Mouse (Mus musculus) limb, embryonic 12.5 days (tissue): ENCODE results near the gene Filip1. TPM values are rescaled to one million over a fixed set of nuclear protein-coding genes. Genes with fewer than 3 reads are reported as not detected.

Experiments
- ATAC-seq: fragments of 200-750 bp; cut with Nextera tagmentation; 2 replicates; pipeline ENCODE4 v1.8.0; 2017; ENCODE audit warnings: low read depth, moderate TSS enrichment; ENCODE audit not compliant: insufficient number of reproducible peaks, insufficient read depth, low FRiP score, low TSS enrichment
- H3K27ac ChIP-seq: fragments of 300-500 bp; sonication (generic); 2 replicates; pipeline ENCODE4 v1.5.1; 2016; ENCODE audit warnings: mild to moderate bottlenecking, moderate library complexity
- H3K27me3 ChIP-seq: fragments of 300-500 bp; sonication (generic); 2 replicates; pipeline ENCODE4 v1.6.1; 2016; ENCODE audit warnings: mild to moderate bottlenecking, moderate library complexity
- H3K36me3 ChIP-seq: fragments of 300-500 bp; sonication (generic); 2 replicates; pipeline ENCODE4 v1.6.1; 2016; ENCODE audit warnings: mild to moderate bottlenecking, moderate library complexity
- H3K4me1 ChIP-seq: fragments of 300-500 bp; sonication (generic); replicated peaks from 2 replicates; pipeline ENCODE4 v1.6.1; 2016
- H3K4me2 ChIP-seq: fragments of 300-500 bp; sonication (generic); 2 replicates; pipeline ENCODE4 v1.6.1; 2016; ENCODE audit warnings: mild to moderate bottlenecking, moderate library complexity
- H3K4me3 ChIP-seq: fragments of 300-500 bp; sonication (generic); replicated peaks from 2 replicates; pipeline ENCODE4 v1.5.1; 2016; ENCODE audit warnings: mild to moderate bottlenecking
- H3K9ac ChIP-seq: fragments of 300-500 bp; sonication (generic); replicated peaks from 2 replicates; pipeline ENCODE4 v1.6.1; 2016; ENCODE audit warnings: mild to moderate bottlenecking, moderate library complexity
- H3K9me3 ChIP-seq: fragments of 300-500 bp; sonication (generic); 2 replicates; pipeline ENCODE4 v1.6.1; 2016; ENCODE audit warnings: mild to moderate bottlenecking, moderate library complexity
- WGBS: fragments of 180-500 bp; shearing (Covaris S2); methylation state at CpG from one replicate; pipeline ENCODE4 v1.1.7; 2016; 5-methylcytosine and 5-hydroxymethylcytosine counted together
- polyA plus RNA-seq: library from polyadenylated mRNA; unstranded; fragments of >200 nt; fragmentation: Nextera tagmentation; extraction: Ambion mirVana; gene quantifications from 2 replicates; pipeline ENCODE4 v1.2.1, GENCODE M21; 2016

Filip1 gene
- polyA plus RNA-seq, 1 experiment from 2014 or later: 1.6 TPM

GRCm38 (mm10) chr9:79979274-79979673 lies 33.4 kb downstream of the Filip1 start:
- no peaks in the 10 kb centered on the region for H3K9me3 ChIP-seq
- H3K4me2 ChIP-seq: no peak overlapping the region
- H3K4me1 ChIP-seq: peaks cover 16% of the 10 kb centered on the region
- no peak for ATAC-seq
- 90% methylated on average over 2 of the region's 2 CpGs for WGBS
- no peak overlapping the region for H3K4me3 ChIP-seq
- H3K27ac ChIP-seq: no peak overlapping the region
- no peaks in the 10 kb centered on the region for H3K27me3 ChIP-seq
- no peak overlapping the region for H3K9ac ChIP-seq
- no peaks in the 10 kb centered on the region for H3K36me3 ChIP-seq

GRCm38 (mm10) chr9:79978228-79979024 lies 34.2 kb downstream of the Filip1 start:
- H3K9me3 ChIP-seq: no peaks in the 10 kb centered on the region
- ATAC-seq: no peak
- WGBS: 61% methylated on average over 12 of the region's 12 CpGs
- H3K4me3 ChIP-seq: no peak overlapping the region
- no peak overlapping the region for H3K9ac ChIP-seq
- no peaks in the 10 kb centered on the region for H3K27me3 ChIP-seq
- H3K4me1 ChIP-seq: peaks cover 16% of the 10 kb centered on the region
- no peak overlapping the region for H3K27ac ChIP-seq
- no peaks in the 10 kb centered on the region for H3K36me3 ChIP-seq
- H3K4me2 ChIP-seq: peak overlapping the region; percentile 56

GRCm38 (mm10) chr9:79977549-79977971 lies 35.1 kb downstream of the Filip1 start:
- peak overlapping the region; percentile 44 for H3K9ac ChIP-seq
- H3K27me3 ChIP-seq: no peaks in the 10 kb centered on the region
- peak overlapping the region; percentile 32 for H3K4me3 ChIP-seq
- peak overlapping the region; percentile 72 for H3K27ac ChIP-seq
- 6% methylated on average over 13 of the region's 13 CpGs for WGBS
- H3K9me3 ChIP-seq: no peaks in the 10 kb centered on the region
- ATAC-seq: peak; percentile 81; the same call in 1 of the 2 replicates
- peaks cover 16% of the 10 kb centered on the region for H3K4me1 ChIP-seq
- peak overlapping the region; percentile 56 for H3K4me2 ChIP-seq
- no peaks in the 10 kb centered on the region for H3K36me3 ChIP-seq

GRCm38 (mm10) chr9:79976789-79977188 lies 35.9 kb downstream of the Filip1 start:
- H3K4me3 ChIP-seq: no peak overlapping the region
- no peak overlapping the region for H3K27ac ChIP-seq
- H3K36me3 ChIP-seq: no peaks in the 10 kb centered on the region
- H3K27me3 ChIP-seq: no peaks in the 10 kb centered on the region
- no peak for ATAC-seq
- no peak overlapping the region for H3K9ac ChIP-seq
- no peaks in the 10 kb centered on the region for H3K9me3 ChIP-seq
- 65% methylated on average over 8 of the region's 8 CpGs for WGBS
- peaks cover 16% of the 10 kb centered on the region for H3K4me1 ChIP-seq
- H3K4me2 ChIP-seq: peak overlapping the region; percentile 56; the same call in 1 of the 2 replicates

GRCm38 (mm10) chr9:79975121-79975520 lies 37.5 kb downstream of the Filip1 start:
- H3K9ac ChIP-seq: no peak overlapping the region
- no peaks in the 10 kb centered on the region for H3K36me3 ChIP-seq
- H3K4me3 ChIP-seq: no peak overlapping the region
- no peak overlapping the region for H3K4me2 ChIP-seq
- no peak overlapping the region for H3K27ac ChIP-seq
- 92% methylated on average over 5 of the region's 5 CpGs for WGBS
- no peak for ATAC-seq
- peaks cover 16% of the 10 kb centered on the region for H3K4me1 ChIP-seq
- H3K27me3 ChIP-seq: no peaks in the 10 kb centered on the region
- H3K9me3 ChIP-seq: no peaks in the 10 kb centered on the region

- WGBS: 93% methylated on average over 8 of the region's 8 CpGs
- H3K4me1 ChIP-seq: peaks cover 13% of the 10 kb centered on the region
Measured at GRCm38 (mm10) chr9:79973582-79973981, 39.1 kb downstream of the Filip1 start.

GRCm38 (mm10) chr9:79972705-79973104 lies 39.9 kb downstream of the Filip1 start:
- Histone ChIP-seq H3K4me2 (no peak overlapping the region), H3K9me3 (no peaks in the 10 kb centered on the region), H3K4me1 (peaks cover 5% of the 10 kb centered on the region), H3K4me3 (no peak overlapping the region), H3K27ac (no peak overlapping the region), H3K27me3 (no peaks in the 10 kb centered on the region), H3K36me3 (no peaks in the 10 kb centered on the region), H3K9ac (no peak overlapping the region)
- 67% methylated on average over 6 of the region's 6 CpGs for WGBS
- ATAC-seq: no peak

More at GRCm38 (mm10) chr9:79973582-79973981, 39.1 kb downstream of the Filip1 start:
- Histone ChIP-seq H3K9ac (no peak overlapping the region), H3K4me2 (no peak overlapping the region), H3K27ac (no peak overlapping the region), H3K36me3 (no peaks in the 10 kb centered on the region), H3K9me3 (no peaks in the 10 kb centered on the region), H3K4me3 (no peak overlapping the region), H3K27me3 (no peaks in the 10 kb centered on the region)
- ATAC-seq: no peak

- Histone ChIP-seq H3K27me3 (no peaks in the 10 kb centered on the region), H3K36me3 (no peaks in the 10 kb centered on the region), H3K4me3 (no peak overlapping the region), H3K9ac (no peak overlapping the region), H3K27ac (no peak overlapping the region), H3K9me3 (no peaks in the 10 kb centered on the region), H3K4me1 (no peaks in the 10 kb centered on the region), H3K4me2 (no peak overlapping the region)
- 77% methylated on average over 6 of the region's 6 CpGs for WGBS
- ATAC-seq: no peak
Measured at GRCm38 (mm10) chr9:79971619-79972018, 41.0 kb downstream of the Filip1 start.

- Histone ChIP-seq H3K36me3 (no peaks in the 10 kb centered on the region), H3K27me3 (no peaks in the 10 kb centered on the region), H3K27ac (no peak overlapping the region), H3K4me2 (no peak overlapping the region), H3K9me3 (no peaks in the 10 kb centered on the region), H3K9ac (no peak overlapping the region), H3K4me1 (no peaks in the 10 kb centered on the region), H3K4me3 (no peak overlapping the region)
- 62% methylated on average over 8 of the region's 8 CpGs for WGBS
- no peak for ATAC-seq
Measured at GRCm38 (mm10) chr9:79970659-79971118, 42.0 kb downstream of the Filip1 start.

GRCm38 (mm10) chr9:79969544-79969943 lies 43.1 kb downstream of the Filip1 start:
- no peaks in the 10 kb centered on the region for H3K36me3 ChIP-seq
- no peak overlapping the region for H3K4me2 ChIP-seq
- no peak overlapping the region for H3K9ac ChIP-seq
- H3K9me3 ChIP-seq: no peaks in the 10 kb centered on the region
- H3K4me3 ChIP-seq: no peak overlapping the region
- no peak overlapping the region for H3K27ac ChIP-seq
- no peaks in the 10 kb centered on the region for H3K27me3 ChIP-seq
- no peaks in the 10 kb centered on the region for H3K4me1 ChIP-seq
- WGBS: 80% methylated on average over 4 of the region's 4 CpGs
- ATAC-seq: no peak

- no peak overlapping the region for H3K4me3 ChIP-seq
- no peaks in the 10 kb centered on the region for H3K36me3 ChIP-seq
- no peak for ATAC-seq
- H3K27me3 ChIP-seq: no peaks in the 10 kb centered on the region
- H3K9ac ChIP-seq: no peak overlapping the region
- no peaks in the 10 kb centered on the region for H3K9me3 ChIP-seq
- WGBS: 67% methylated on average over 12 of the region's 12 CpGs
- no peak overlapping the region for H3K27ac ChIP-seq
- H3K4me2 ChIP-seq: no peak overlapping the region
- H3K4me1 ChIP-seq: no peaks in the 10 kb centered on the region
Measured at GRCm38 (mm10) chr9:79966711-79967487, 45.8 kb downstream of the Filip1 start.
